Mouse (Mus musculus) CH12.LX (cell line): Measurements from ENCODE around the gene Rbks. TPM values are rescaled to one million over a fixed set of nuclear protein-coding genes. Genes with fewer than 3 reads are reported as not detected.
"Not testable (repeated sequence)": the region's sequence is repeated elsewhere in the genome, so short reads cannot be mapped to it uniquely, and the experiment has no call there.

Experiments
- DNase-seq: peaks from one replicate; pipeline ENCODE4 v3.0.0-alpha.2; 2013; ENCODE audit errors: extremely low read depth
- H3K27ac ChIP-seq: 2 replicates; pipeline ENCODE4 v1.5.1; 2012; ENCODE audit warnings: low read depth, mild to moderate bottlenecking, control low read depth, moderate library complexity; ENCODE audit not compliant: insufficient read depth
- H3K27me3 ChIP-seq: replicated peaks from 2 replicates; pipeline ENCODE3; 2012; ENCODE audit warnings: inconsistent platforms
- H3K36me3 ChIP-seq, 2 experiments: replicated peaks in 1 of 2; 2 replicates each; pipeline versions ENCODE3 to v1.6.1; 2012; ENCODE audit warnings: inconsistent platforms in 1 of 2, low read length in 1 of 2, mild to moderate bottlenecking in 1 of 2, mixed read lengths in 1 of 2, moderate library complexity in 1 of 2; ENCODE audit not compliant: control insufficient read depth in 1 of 2, insufficient read depth in 1 of 2
- H3K4me1 ChIP-seq, 2 experiments: 2 replicates each; pipeline ENCODE4 v1.6.1; 2012; ENCODE audit warnings: inconsistent platforms in 1 of 2, moderate library complexity in 1 of 2; ENCODE audit not compliant: insufficient read depth in 2 of 2, control insufficient read depth in 1 of 2
- H3K4me2 ChIP-seq: 2 replicates; pipeline ENCODE4 v1.6.1; 2012; ENCODE audit warnings: low read depth, mild to moderate bottlenecking, control low read depth; ENCODE audit not compliant: poor library complexity, insufficient read depth, severe bottlenecking
- H3K4me3 ChIP-seq, 3 experiments: fragments of 150-350 bp in 1 of 3; sonication (generic) in 1 of 3; replicated peaks in 1 of 3; 2 replicates each; pipeline versions ENCODE3 to v1.5.1; 2011 to 2012; ENCODE audit warnings: low read depth in 2 of 3, low read length in 2 of 3, mild to moderate bottlenecking in 2 of 3, moderate library complexity in 2 of 3, control low read depth in 1 of 3, improper control_type of control experiment in 1 of 3, inconsistent platforms in 1 of 3, mixed read lengths in 1 of 3; ENCODE audit not compliant: poor library complexity in 1 of 3
- H3K79me2 ChIP-seq: replicated peaks from 2 replicates; pipeline ENCODE4 v1.6.1; 2012; ENCODE audit warnings: mild to moderate bottlenecking, moderate library complexity; ENCODE audit not compliant: control insufficient read depth, poor library complexity, insufficient read depth, severe bottlenecking; ENCODE audit errors: extremely low read depth
- H3K9ac ChIP-seq: 2 replicates; pipeline ENCODE4 v1.6.1; 2012; ENCODE audit warnings: low read depth, mild to moderate bottlenecking, control low read depth, moderate library complexity; ENCODE audit not compliant: insufficient read depth
- H3K9me3 ChIP-seq: replicated peaks from 2 replicates; pipeline ENCODE3; 2012; ENCODE audit warnings: low read length, inconsistent platforms, mixed read lengths
- GABPA ChIP-seq: IDR thresholded peaks from 2 replicates; pipeline ENCODE4 v1.6.1; 2012; ENCODE audit warnings: low read depth, low read length, improper control_type of control experiment, inconsistent platforms; ENCODE audit not compliant: insufficient replicate concordance
- HCFC1 ChIP-seq: IDR thresholded peaks from 2 replicates; pipeline ENCODE4 v1.6.1; 2012; ENCODE audit warnings: low read depth, mild to moderate bottlenecking, inconsistent platforms, low read length, improper control_type of control experiment
- JUN ChIP-seq: IDR thresholded peaks from 2 replicates; pipeline ENCODE4 v1.6.1; 2011; ENCODE audit warnings: low read depth, mild to moderate bottlenecking, low read length, improper control_type of control experiment, moderate library complexity; ENCODE audit not compliant: insufficient read depth
- JUND ChIP-seq: conservative IDR thresholded peaks from 2 replicates; pipeline ENCODE4 v1.6.1; 2011; ENCODE audit warnings: low read depth, low read length, improper control_type of control experiment
- KAT2A ChIP-seq: IDR thresholded peaks from 2 replicates; pipeline ENCODE4 v1.6.1; 2012; ENCODE audit warnings: low read length, improper control_type of control experiment, inconsistent platforms; ENCODE audit not compliant: insufficient replicate concordance
- MAFK ChIP-seq: IDR thresholded peaks from 2 replicates; pipeline ENCODE4 v1.6.1; 2011; ENCODE audit warnings: low read length, improper control_type of control experiment; ENCODE audit not compliant: insufficient replicate concordance
- MAX ChIP-seq: IDR thresholded peaks from 2 replicates; pipeline ENCODE4 v1.6.1; 2011; ENCODE audit warnings: low read length, improper control_type of control experiment
- MXI1 ChIP-seq: IDR thresholded peaks from 2 replicates; pipeline ENCODE4 v1.6.1; 2011; ENCODE audit warnings: mild to moderate bottlenecking, low read depth, low read length, improper control_type of control experiment
- NELFE ChIP-seq: IDR thresholded peaks from 2 replicates; pipeline ENCODE4 v1.6.1; 2011; ENCODE audit warnings: low read depth, low read length, improper control_type of control experiment
- POLR2AphosphoS2 ChIP-seq: IDR thresholded peaks from 2 replicates; pipeline ENCODE4 v1.6.1; 2011; ENCODE audit warnings: low read depth, low read length, improper control_type of control experiment
- RCOR1 ChIP-seq: conservative IDR thresholded peaks from 2 replicates; pipeline ENCODE4 v1.6.1; 2012; ENCODE audit warnings: low read depth, mild to moderate bottlenecking, inconsistent platforms, low read length, improper control_type of control experiment
- SMC3 ChIP-seq: IDR thresholded peaks from 2 replicates; pipeline ENCODE4 v1.6.1; 2011; ENCODE audit warnings: low read depth, low read length, improper control_type of control experiment
- TCF12 ChIP-seq: IDR thresholded peaks from 2 replicates; pipeline ENCODE4 v1.6.1; 2014; ENCODE audit warnings: low read depth, mild to moderate bottlenecking, inconsistent platforms, low read length, improper control_type of control experiment
- USF1 ChIP-seq: IDR thresholded peaks from 2 replicates; pipeline ENCODE4 v1.6.1; 2014; ENCODE audit warnings: low read depth, mild to moderate bottlenecking, inconsistent platforms, low read length, improper control_type of control experiment
- USF2 ChIP-seq: conservative IDR thresholded peaks from 2 replicates; pipeline ENCODE4 v1.6.1; 2011; ENCODE audit warnings: low read depth, low read length, improper control_type of control experiment
- ZC3H11A ChIP-seq: IDR thresholded peaks from 2 replicates; pipeline ENCODE4 v1.6.1; 2012; ENCODE audit warnings: low read depth, mild to moderate bottlenecking, inconsistent platforms, low read length, improper control_type of control experiment
- dilution Hi-C: fragments of 300-500 bp; cut with MboI; formaldehyde crosslinking; loops from 2 replicates; pipeline ENCODE4 v1.14.3; 2020; ENCODE audit warnings: low sequenced_read_pairs; ENCODE audit not compliant: extremely low pct_unique_long_range_greater_than_20kb, extremely low pct_ligation_motif_present
- in situ Hi-C: fragments of 300-500 bp; cut with MboI; formaldehyde crosslinking; loops from 3 replicates; pipeline ENCODE4 v1.14.3; 2019; ENCODE audit warnings: low sequenced_read_pairs, low pct_ligation_motif_present, low pct_unique_long_range_greater_than_20kb, mixed read lengths
- polyA plus RNA-seq: library from polyadenylated mRNA; unstranded; fragments of >175 nt; gene quantifications from 2 replicates; pipeline ENCODE4 v1.2.1, GENCODE M21; 2012; ENCODE audit warnings: low read depth; ENCODE audit not compliant: insufficient read length
- total RNA-seq, 2 experiments: library from RNA; depleted of rRNA; stranded (reverse); fragments of 300-350 nt in 1 of 2; fragments of >200 nt in 1 of 2; gene quantifications; 2 replicates each; pipeline ENCODE4 v1.2.3; 2012 to 2014

Gene Rbks
- total and polyA plus RNA-seq, 3 experiments: 3.6 to 9.2 (median 6.8) TPM

DNA sequence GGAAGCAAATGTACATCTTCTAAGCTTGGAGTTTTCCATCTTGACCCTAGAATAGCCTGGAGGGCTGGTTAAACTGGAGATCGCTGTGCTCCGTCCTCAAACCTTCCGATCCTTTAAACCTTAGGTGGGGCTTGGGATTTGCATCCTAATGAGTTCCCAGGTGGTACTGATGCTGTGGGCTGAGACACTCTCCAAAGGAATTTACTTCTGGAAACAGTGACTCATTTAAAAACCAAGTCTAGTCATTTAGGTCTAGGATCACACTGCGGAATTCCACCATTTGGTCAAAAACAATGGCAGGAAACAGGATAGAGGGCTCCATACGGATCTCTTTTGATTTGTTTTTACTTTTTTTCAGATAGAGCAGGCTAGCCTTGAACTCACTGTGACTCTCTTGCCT, 62.7 kb downstream of the Rbks start:
- no peak overlapping the region for H3K9ac ChIP-seq
- dilution Hi-C loops (no loop called here), in situ Hi-C loops (no loop called here)
- no peak overlapping the region for H3K27ac ChIP-seq
- no peak for DNase-seq
- H3K9me3 ChIP-seq: peaks cover 3% of the 10 kb centered on the region
- no peak overlapping the region for H3K4me3 ChIP-seq
- H3K4me2 ChIP-seq: no peak overlapping the region
- peaks cover 0 to 25% of the 10 kb centered on the region in 2 experiments for H3K36me3 ChIP-seq
- no peaks in the 10 kb centered on the region for H3K27me3 ChIP-seq
- TF ChIP-seq USF2 (no peak), MXI1 (no peak)
- H3K4me1 ChIP-seq: peaks cover 0 to 28% of the 10 kb centered on the region in 2 experiments; a peak in 2 of 4 replicates
- no peaks in the 10 kb centered on the region for H3K79me2 ChIP-seq

DNA sequence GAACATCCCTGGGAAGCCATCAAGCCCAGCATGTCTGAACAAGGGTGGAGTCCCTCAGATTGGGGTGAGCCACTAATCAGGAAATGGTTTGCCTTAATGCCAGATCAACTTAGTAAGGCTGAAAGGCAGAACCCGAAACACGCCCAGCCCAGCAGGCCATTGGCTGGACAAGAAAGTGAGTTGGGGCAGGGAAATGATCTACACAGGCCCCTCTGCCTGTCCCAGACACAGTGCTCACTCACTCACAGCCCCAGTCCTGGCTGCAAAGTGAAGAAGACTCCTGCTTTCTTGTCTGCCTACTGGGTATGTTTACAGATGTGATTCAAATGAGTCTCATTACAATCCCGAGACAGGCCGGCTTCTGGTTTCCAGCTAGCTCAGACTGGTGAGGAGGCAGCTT, 63.3 kb downstream of the Rbks start:
- no peak overlapping the region for H3K4me3 ChIP-seq
- no peak for TF ChIP-seq KAT2A
- TF ChIP-seq JUN: no peak
- TF ChIP-seq ZC3H11A: no peak
- TF ChIP-seq JUND: no peak
- no peak for TF ChIP-seq HCFC1
- TF ChIP-seq MAFK: no peak
- TF ChIP-seq NELFE: no peak
- TF ChIP-seq SMC3: no peak
- no peak for TF ChIP-seq GABPA
- no peak for TF ChIP-seq USF1
- no peak for TF ChIP-seq TCF12
- TF ChIP-seq USF2: no peak
- no peak for TF ChIP-seq RCOR1
- TF ChIP-seq MAX: no peak
- no peak for TF ChIP-seq POLR2AphosphoS2
- no peak for TF ChIP-seq MXI1
- TF ChIP-seq, all 38 proteins: peak for 0
- Histone ChIP-seq H3K9me3 (peaks cover 3% of the 10 kb centered on the region), H3K27me3 (no peaks in the 10 kb centered on the region), H3K4me2 (no peak overlapping the region), H3K36me3 (peaks cover 0 to 24% of the 10 kb centered on the region in 2 experiments), H3K27ac (no peak overlapping the region), H3K79me2 (no peaks in the 10 kb centered on the region), H3K9ac (no peak overlapping the region), H3K4me1 (peaks cover 0 to 33% of the 10 kb centered on the region in 2 experiments; a peak in 2 of 4 replicates)
- in situ Hi-C loops (no loop called here), dilution Hi-C loops (no loop called here)
- no peak for DNase-seq

DNA sequence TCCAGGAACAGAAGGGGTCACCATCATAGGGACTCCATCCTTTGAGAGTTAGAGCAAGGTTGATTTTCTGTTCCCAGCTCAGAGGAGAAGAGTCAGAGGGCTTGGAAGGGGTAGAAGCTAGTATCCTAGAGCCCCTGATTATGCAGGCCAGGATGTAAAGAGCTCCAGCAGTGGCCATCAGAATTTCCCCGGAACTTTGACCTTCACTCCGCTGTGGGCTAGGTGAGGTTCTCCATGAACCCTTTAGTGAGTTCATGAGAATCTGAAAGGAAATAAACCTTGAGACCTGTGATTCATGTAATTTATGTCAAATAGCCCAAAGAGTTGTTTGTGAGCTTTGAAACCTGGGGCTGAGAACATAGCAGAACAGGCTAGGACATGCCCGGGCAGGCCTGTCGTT, 66.3 kb downstream of the Rbks start:
- in situ Hi-C loops, H3K9me3 ChIP-seq, dilution Hi-C loops, H3K79me2 ChIP-seq, H3K4me3 ChIP-seq, H3K9ac ChIP-seq, DNase-seq, H3K27me3 ChIP-seq, H3K27ac ChIP-seq, H3K4me2 ChIP-seq: not testable (repeated sequence)
- H3K4me1 ChIP-seq: peaks cover 0 to 39% of the 10 kb centered on the region in 2 experiments; a peak in 2 of 4 replicates
- peaks cover 0 to 32% of the 10 kb centered on the region in 2 experiments for H3K36me3 ChIP-seq
